Comparison of ENCODE assay signal across 8 mouse cellular contexts in genomic region chr11:102773713-102774611, GRCm38 (mm10). TPM values are rescaled to one million over a fixed set of nuclear protein-coding genes. Genes with fewer than 3 reads are reported as not detected.
A peak's percentile ranks its signal among the peaks of the same experiment; 100 is the strongest.
DNase-seq lines count a peak whose midpoint lies in the region; ATAC-seq and TF ChIP-seq lines count a peak whose summit lies in the region.

No protein-coding gene starts in this region.

- H3K9me3 ChIP-seq in hindbrain, postnatal 0 days (ENCODE audit: low read length): no peaks in the 10 kb centered on the region
- H3K9me3 ChIP-seq in megakaryocyte, embryonic 14.5 days: peaks cover 6% of the 10 kb centered on the region; the same call in 1 of the 2 replicates

- WGBS in hindbrain, postnatal 0 days: under 1% methylated on average over 46 of the region's 46 CpGs

- peaks cover 9% of the 10 kb centered on the region; the same call in 1 of the 2 replicates for H3K4me1 ChIP-seq in hindbrain, postnatal 0 days (ENCODE audit: insufficient read depth, low read length)
- H3K4me1 ChIP-seq in megakaryocyte, embryonic 14.5 days: peaks cover 16% of the 10 kb centered on the region

- 0 out of 2 replicates have a peak, but pooled peaks cover 3% of the 10 kb centered on the region for H3K36me3 ChIP-seq in hindbrain, postnatal 0 days (ENCODE audit: insufficient read depth, low read length)
- H3K36me3 ChIP-seq in megakaryocyte, embryonic 14.5 days (replicated peaks; ENCODE audit: low read length): no peaks in the 10 kb centered on the region

- peak overlapping the region; percentile 88 for H3K4me3 ChIP-seq in gastrocnemius, adult 2 months
- H3K4me3 ChIP-seq in hindbrain, postnatal 0 days (ENCODE audit: low read length): peak overlapping the region; percentile 51
- H3K4me3 ChIP-seq in left cerebral cortex, adult 2 months: peak overlapping the region; percentile 51
- H3K4me3 ChIP-seq in megakaryocyte, embryonic 14.5 days (replicated peaks): peak overlapping the region; percentile 90

- H3K27me3 ChIP-seq in hindbrain, postnatal 0 days (ENCODE audit: insufficient read depth, low read length): no peaks in the 10 kb centered on the region
- peaks cover 94% of the 10 kb centered on the region for H3K27me3 ChIP-seq in megakaryocyte, embryonic 14.5 days (replicated peaks)

- intact Hi-C loops in gastrocnemius, adult 2 months (cut with DNase I): loop anchor here (1.0 to 5.0 kb wide), 5 partner anchors 37 to 218 kb away; partner anchors contain the start of gene Gjc1
- intact Hi-C loops in left cerebral cortex, adult 2 months (cut with DNase I): loop anchor here (1.0 to 2.0 kb wide), 2 partner anchors 77 to 90 kb away; no protein-coding TSS in a partner anchor

- DNase-seq in adrenal gland, adult (ENCODE audit: inconsistent age in 2 of 2, low spot score in 1 of 2): peak; percentile 88 to 95
- peak; percentile 87 for DNase-seq in gastrocnemius, adult 2 months
- peak; percentile 94 for DNase-seq in hindbrain, postnatal 0 days (ENCODE audit: low spot score)
- DNase-seq in left cerebral cortex, adult 2 months (ENCODE audit: extremely low spot score in 1 of 2, low spot score in 2 of 2): peak; percentile 85 to 91
- DNase-seq in right cerebral cortex, postnatal 14 days: peak; percentile 90

- peak overlapping the region; percentile 60 for H3K27ac ChIP-seq in gastrocnemius, adult 2 months
- peak overlapping the region; percentile 91 for H3K27ac ChIP-seq in hindbrain, postnatal 0 days
- peak overlapping the region; percentile 75 for H3K27ac ChIP-seq in left cerebral cortex, adult 2 months

- H3K4me2 ChIP-seq in hindbrain, postnatal 0 days (ENCODE audit: low read depth, low read length): peak overlapping the region; percentile 95

- peak overlapping the region; percentile 71 for H3K9ac ChIP-seq in hindbrain, postnatal 0 days (replicated peaks; ENCODE audit: low read length)

- TF ChIP-seq CTCF in gastrocnemius, adult 2 months (IDR thresholded peaks at IDR 0.05): no peak; the same call in none of the 2 replicates
- TF ChIP-seq CTCF in hindbrain, postnatal 0 days (IDR thresholded peaks at IDR 0.05; ENCODE audit: low read depth): peak; percentile 99
- no peak; the same call in none of the 2 replicates for TF ChIP-seq CTCF in left cerebral cortex, adult 2 months (IDR thresholded peaks at IDR 0.05)

- peak; percentile 72 for ATAC-seq in common myeloid progenitor, adult 5-6 weeks (replicated peaks; ENCODE audit: low read depth, poor library complexity, severe bottlenecking)
- peak; percentile 52 for ATAC-seq in hindbrain, postnatal 0 days
- ATAC-seq in inflammation-experienced regulatory T-cells, adult 6 months: no peak

RNA-seq across cellular contexts. Expression of gene Adam11, which starts 12.7 kb away (rescaled TPM):
- 0.46 and 1.1 TPM in 2 replicates for total RNA-seq in common myeloid progenitor, adult 5-6 weeks (2017)
- under 1 TPM; 0.33 to 0.67 TPM for total RNA-seq in gastrocnemius, adult 2 months (2021)
- 33.1 and 34.5 TPM in 2 replicates for total RNA-seq in hindbrain, postnatal 0 days (2014; rRNA removed)
- 17.2 and 17.8 TPM in 2 replicates for polyA plus RNA-seq in hindbrain, postnatal 0 days (2015; fragmentation: Nextera tagmentation; extraction: Ambion mirVana)
- total RNA-seq in left cerebral cortex, adult 2 months (2021): 100 to 1,000 TPM; 128 to 140 TPM
- polyA plus RNA-seq in megakaryocyte, embryonic 14.5 days (2012; ENCODE audit: insufficient read depth, low replicate concordance): 0.78 TPM in 1 of 2 replicates, not detected in the other
- polyA plus RNA-seq in inflammation-experienced regulatory T-cells, adult 6 months (2017; shearing (Covaris generic)): under 1 TPM in 1 of 3 experiments, not detected in 2; 0.20 TPM

RNA-seq across cellular contexts. Expression of gene Gjc1, which starts 45.5 kb away (rescaled TPM):
- total RNA-seq in common myeloid progenitor, adult 5-6 weeks (2017): not detected in 2 replicates
- total RNA-seq in gastrocnemius, adult 2 months (2021): 1 to 10 TPM; 4.4 to 6.4 TPM
- total RNA-seq in hindbrain, postnatal 0 days (2014; rRNA removed): 13.2 and 18.0 TPM in 2 replicates
- 21.3 and 24.1 TPM in 2 replicates for polyA plus RNA-seq in hindbrain, postnatal 0 days (2015; fragmentation: Nextera tagmentation; extraction: Ambion mirVana)
- total RNA-seq in left cerebral cortex, adult 2 months (2021): 1 to 10 TPM; 6.1 to 6.6 TPM
- not detected in 2 replicates for polyA plus RNA-seq in megakaryocyte, embryonic 14.5 days (2012; ENCODE audit: insufficient read depth, low replicate concordance)
- not detected for polyA plus RNA-seq in inflammation-experienced regulatory T-cells, adult 6 months (2017; shearing (Covaris generic))

Comparison
In these comparisons a context has a peak if more than half of its experiments do, and no peak if none do; other contexts are left out.
1. RNA of gene Adam11, which starts 12.7 kb away (total RNA-seq): 128 to 140 TPM in left cerebral cortex, adult 2 months and 33.1 to 34.5 TPM in hindbrain, postnatal 0 days; 0.33 to 0.67 TPM in gastrocnemius, adult 2 months and 0.46 to 1.1 TPM in common myeloid progenitor, adult 5-6 weeks; every median in the first group is over 10 times any median in the second.
2. Peak in every context shown above with its lines, with median percentiles within 50 percentile points of each other: DNase-seq, H3K27ac ChIP-seq and H3K4me3 ChIP-seq.